8 mouse cellular contexts compared by ENCODE assay signal in genomic region chrY:1285735-1286134, GRCm38 (mm10). TPM values are rescaled to one million over a fixed set of nuclear protein-coding genes. Genes with fewer than 3 reads are reported as not detected.
DNase-seq lines count a peak whose midpoint lies in the region; ATAC-seq lines count a peak whose summit lies in the region.

No protein-coding gene starts in this region.

- no peaks in the 10 kb centered on the region for H3K36me3 ChIP-seq in forebrain, embryonic 12.5 days (replicated peaks)
- no peaks in the 10 kb centered on the region for H3K36me3 ChIP-seq in lung, embryonic 15.5 days

- H3K9ac ChIP-seq in forebrain, embryonic 12.5 days: 0 out of 2 replicates have a peak overlapping the region, but pooled peaks have one; percentile 25
- H3K9ac ChIP-seq in lung, embryonic 15.5 days: peak overlapping the region; percentile 22; the same call in 1 of the 2 replicates

- H3K4me2 ChIP-seq in forebrain, embryonic 12.5 days: peak overlapping the region; percentile 40
- peak overlapping the region; percentile 34 for H3K4me2 ChIP-seq in lung, embryonic 15.5 days

- no peaks in the 10 kb centered on the region for H3K9me3 ChIP-seq in forebrain, embryonic 12.5 days
- H3K9me3 ChIP-seq in lung, embryonic 15.5 days: no peaks in the 10 kb centered on the region

- H3K4me1 ChIP-seq in forebrain, embryonic 12.5 days: no peaks in the 10 kb centered on the region
- no peaks in the 10 kb centered on the region for H3K4me1 ChIP-seq in lung, embryonic 15.5 days

- DNase-seq in gastrocnemius, adult 18-20 months (ENCODE audit: low spot score): peak; percentile 3
- no peak for DNase-seq in gastrocnemius, postnatal 25 days
- no peak for DNase-seq in Muller cell, postnatal 12 days (ENCODE audit: inconsistent ontology term)

- H3K27me3 ChIP-seq in forebrain, embryonic 12.5 days: no peaks in the 10 kb centered on the region
- H3K27me3 ChIP-seq in lung, embryonic 15.5 days: no peaks in the 10 kb centered on the region

- H3K27ac ChIP-seq in forebrain, embryonic 12.5 days: no peak overlapping the region
- peak overlapping the region; percentile 76 for H3K27ac ChIP-seq in lung, embryonic 15.5 days

- H3K4me3 ChIP-seq in forebrain, embryonic 12.5 days (replicated peaks): peak overlapping the region; percentile 39
- peak overlapping the region; percentile 44 for H3K4me3 ChIP-seq in lung, embryonic 15.5 days

- ATAC-seq in activated CD4-positive, CD25-positive, alpha-beta regulatory T cell, adult 4 months: peak; percentile 29
- ATAC-seq in forebrain, embryonic 12.5 days (ENCODE audit: low FRiP score): peak; percentile 57; the same call in 1 of the 2 replicates
- peak; percentile 26 for ATAC-seq in inflammation-experienced regulatory T-cells, adult 6 months
- ATAC-seq in lung, embryonic 15.5 days (ENCODE audit: borderline replicate concordance, extremely low read depth, low FRiP score, low TSS enrichment): no peak
- ATAC-seq in neutrophil, adult 5-6 weeks (ENCODE audit: extremely low read depth, insufficient number of reproducible peaks, low FRiP score, poor library complexity, severe bottlenecking): peak; percentile 14; the same call in 1 of the 2 replicates

- 7% methylated on average over 6 of the region's 12 CpGs for WGBS in forebrain, embryonic 12.5 days
- 9% methylated on average over 12 of the region's 12 CpGs for WGBS in lung, embryonic 15.5 days

RNA-seq across cellular contexts. Expression of gene Ddx3y, which starts 0.7 kb away (rescaled TPM):
- 10 to 100 TPM in 1 of 2 experiments, not detected in 1; 68.0 TPM for total RNA-seq in gastrocnemius, adult 18-20 months (2021)
- total RNA-seq in gastrocnemius, postnatal 25 days (2021): 10 to 100 TPM in 1 of 2 experiments, not detected in 1; 52.7 TPM
- 100 to 1,000 TPM; 106 to 110 TPM for polyA plus RNA-seq in activated CD4-positive, CD25-positive, alpha-beta regulatory T cell, adult 4 months (2017; shearing (Covaris generic))
- 23.4 and 24.3 TPM in 2 replicates for polyA plus RNA-seq in forebrain, embryonic 12.5 days (2016; fragmentation: Nextera tagmentation; extraction: Ambion mirVana)
- polyA plus RNA-seq in inflammation-experienced regulatory T-cells, adult 6 months (2017; shearing (Covaris generic)): 100 to 1,000 TPM in 2 of 3 experiments, 10 to 100 TPM in 1; 91.1 to 151 (median 102) TPM
- polyA plus RNA-seq in lung, embryonic 15.5 days (2015; fragmentation: Nextera tagmentation; extraction: Ambion mirVana): 18.5 and 20.9 TPM in 2 replicates
- total RNA-seq in neutrophil, adult 5-6 weeks (2017): 89.3 and 103 TPM in 2 replicates

RNA-seq across cellular contexts. Expression of gene Uty, which starts 40.2 kb away (rescaled TPM):
- total RNA-seq in gastrocnemius, adult 18-20 months (2021): 10 to 100 TPM in 1 of 2 experiments, not detected in 1; 13.2 TPM
- total RNA-seq in gastrocnemius, postnatal 25 days (2021): 10 to 100 TPM in 1 of 2 experiments, not detected in 1; 12.8 TPM
- polyA plus RNA-seq in activated CD4-positive, CD25-positive, alpha-beta regulatory T cell, adult 4 months (2017; shearing (Covaris generic)): 10 to 100 TPM; 57.6 to 61.6 TPM
- polyA plus RNA-seq in forebrain, embryonic 12.5 days (2016; fragmentation: Nextera tagmentation; extraction: Ambion mirVana): 17.4 and 18.2 TPM in 2 replicates
- polyA plus RNA-seq in inflammation-experienced regulatory T-cells, adult 6 months (2017; shearing (Covaris generic)): 10 to 100 TPM; 66.3 to 87.5 (median 68.0) TPM
- 8.3 and 9.2 TPM in 2 replicates for polyA plus RNA-seq in lung, embryonic 15.5 days (2015; fragmentation: Nextera tagmentation; extraction: Ambion mirVana)
- total RNA-seq in neutrophil, adult 5-6 weeks (2017): 27.8 and 29.0 TPM in 2 replicates
